Mouse (Mus musculus) bone marrow macrophage, adult 2 months (primary cell): Measurements from ENCODE around the gene Sned1.

Experiments
- CTCF ChIP-seq: IDR thresholded peaks from 2 replicates; pipeline ENCODE4 v1.5.1; 2012; ENCODE audit warnings: low read depth, mild to moderate bottlenecking, low read length, moderate library complexity
- POLR2A ChIP-seq: IDR thresholded peaks from 2 replicates; pipeline ENCODE4 v1.6.1; 2012; ENCODE audit warnings: mild to moderate bottlenecking, low read depth, low read length, borderline replicate concordance

DNA sequence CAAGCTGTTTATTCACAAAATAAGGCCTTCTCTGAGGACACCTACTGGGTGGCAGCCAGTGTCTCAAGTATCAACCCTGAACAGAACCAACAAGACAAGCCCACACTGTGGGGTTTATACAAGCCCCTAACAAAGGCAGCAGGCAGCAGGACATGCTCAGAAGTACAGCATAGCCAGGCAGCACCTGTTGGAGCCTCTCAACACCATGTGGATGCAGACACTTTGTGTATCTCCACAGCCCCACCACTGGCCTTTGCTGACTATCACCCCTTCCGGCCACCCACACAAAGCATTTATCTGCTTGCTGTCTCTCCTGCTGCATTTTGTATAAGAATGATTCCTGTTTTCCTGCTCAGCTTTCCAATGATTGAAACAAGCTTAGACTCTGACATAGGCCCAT lies 21.9 kb downstream of the Sned1 start:
- TF ChIP-seq CTCF (no peak), POLR2A (no peak)
